Mouse (Mus musculus) midbrain, postnatal 0 days (tissue): ENCODE results near the gene Maml2. TPM values are rescaled to one million over a fixed set of nuclear protein-coding genes. Genes with fewer than 3 reads are reported as not detected.

Source experiments
- ATAC-seq: fragments of 200-750 bp; cut with Nextera tagmentation; 2 replicates; pipeline ENCODE4 v1.8.0; 2017; ENCODE audit warnings: moderate number of reproducible peaks, mild to moderate bottlenecking, moderate TSS enrichment, moderate library complexity; ENCODE audit not compliant: low FRiP score
- DNase-seq: peaks from one replicate; pipeline ENCODE4 v3.0.0-alpha.2; 2015; ENCODE audit warnings: low spot score
- H3K27ac ChIP-seq: fragments of 300-500 bp; sonication (generic); 2 replicates; pipeline ENCODE4 v1.5.1; 2014; ENCODE audit warnings: low read depth, mild to moderate bottlenecking, low read length, mixed read lengths
- H3K27me3 ChIP-seq: fragments of 300-500 bp; sonication (generic); 2 replicates; pipeline ENCODE4 v1.6.1; 2014; ENCODE audit warnings: low read length, control low read depth, mixed read lengths; ENCODE audit not compliant: insufficient read depth
- H3K36me3 ChIP-seq: fragments of 300-500 bp; sonication (generic); 2 replicates; pipeline ENCODE4 v1.6.1; 2014; ENCODE audit warnings: low read length, control low read depth, mixed read lengths; ENCODE audit not compliant: insufficient read depth
- H3K4me1 ChIP-seq: fragments of 300-500 bp; sonication (generic); 2 replicates; pipeline ENCODE4 v1.6.1; 2014; ENCODE audit warnings: mild to moderate bottlenecking, control low read depth, antibody characterized with exemption, low read length, mixed read lengths; ENCODE audit not compliant: insufficient read depth
- H3K4me2 ChIP-seq: fragments of 300-500 bp; sonication (generic); 2 replicates; pipeline ENCODE4 v1.6.1; 2014; ENCODE audit warnings: low read depth, mild to moderate bottlenecking, low read length, mixed read lengths; ENCODE audit not compliant: poor library complexity, severe bottlenecking
- H3K4me3 ChIP-seq: fragments of 300-500 bp; sonication (generic); 2 replicates; pipeline ENCODE4 v1.5.1; 2014; ENCODE audit warnings: low read depth, mild to moderate bottlenecking, low read length, moderate library complexity
- H3K9ac ChIP-seq: fragments of 300-500 bp; sonication (generic); replicated peaks from 2 replicates; pipeline ENCODE4 v1.6.1; 2014; ENCODE audit warnings: mild to moderate bottlenecking, low read length, moderate library complexity, mixed read lengths; ENCODE audit not compliant: poor library complexity, severe bottlenecking
- H3K9me3 ChIP-seq: fragments of 300-500 bp; sonication (generic); 2 replicates; pipeline ENCODE4 v1.6.1; 2016; ENCODE audit warnings: low read length, control low read depth
- CTCF ChIP-seq: IDR thresholded peaks from 2 replicates; pipeline ENCODE4 v1.5.1; 2016; ENCODE audit warnings: antibody characterized with exemption, mild to moderate bottlenecking
- WGBS: fragments of 180-500 bp; shearing (Covaris S2); extraction: QIAGEN DNeasy Blood & Tissue Kit; methylation state at CpG from one replicate; pipeline ENCODE4 v1.1.7; 2014; 5-methylcytosine and 5-hydroxymethylcytosine counted together
- microRNA-seq: library from miRNA; unstranded; fragments of <30 nt; microRNA quantifications from one replicate; pipeline ENCODE4, GENCODE M21; 2016; ENCODE audit warnings: borderline number of aligned reads
- polyA plus RNA-seq: library from polyadenylated mRNA; unstranded; fragments of >200 nt; fragmentation: Nextera tagmentation; extraction: Ambion mirVana; gene quantifications from 2 replicates; pipeline ENCODE4 v1.2.1, GENCODE M21; 2015
- total RNA-seq: library from RNA; depleted of rRNA; stranded (reverse); fragments of >200 nt; gene quantifications from 2 replicates; pipeline ENCODE4 v1.2.3, GENCODE M21; 2014; rRNA removed

Maml2 gene
- total and polyA plus RNA-seq, 2 experiments from 2014 or later: 9.1 to 9.2 TPM

DNA sequence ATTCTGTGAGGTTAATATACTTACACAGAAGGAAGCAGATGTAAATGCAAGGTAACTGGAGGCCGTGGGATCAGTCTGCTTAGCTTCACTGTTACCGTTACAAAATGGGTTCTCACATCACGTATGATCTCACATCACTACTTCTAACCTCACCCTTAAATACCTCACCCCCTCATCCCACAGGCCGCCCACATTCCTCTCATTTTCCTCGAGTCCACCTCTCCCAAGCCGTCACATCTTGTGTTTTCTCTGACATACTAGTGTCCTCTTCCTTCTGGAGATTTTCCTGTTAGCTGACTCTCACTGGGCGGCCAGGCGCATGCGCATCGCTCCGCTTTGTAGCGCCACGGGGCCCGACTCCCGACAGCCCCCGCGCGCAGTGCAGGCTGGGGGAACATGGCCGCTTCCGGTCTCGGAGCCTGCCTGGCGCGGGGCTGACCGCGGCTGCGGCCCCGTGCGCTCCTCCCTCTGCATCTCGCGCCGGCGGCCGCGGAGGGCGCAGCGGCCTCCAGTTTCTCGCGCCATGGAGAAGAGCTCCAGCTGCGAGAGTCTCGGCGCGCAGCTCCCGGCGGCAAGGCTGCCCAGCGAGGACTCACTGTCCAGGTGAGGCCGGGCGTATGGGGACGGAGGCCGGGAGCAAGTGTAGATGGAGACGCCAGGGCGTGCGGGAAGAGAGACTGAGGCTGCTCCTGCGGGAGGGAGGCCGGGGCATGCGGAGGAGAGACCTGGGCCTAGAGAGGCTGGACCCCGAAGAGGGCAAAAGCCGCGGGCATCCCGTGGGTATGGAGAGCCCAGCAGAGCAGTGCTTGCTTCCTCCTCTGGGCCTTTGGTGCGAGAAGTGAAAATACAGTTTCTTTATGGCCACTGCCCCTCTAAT, 451.3 kb downstream of the Maml2 start:
- ATAC-seq: peak; percentile 99

DNA sequence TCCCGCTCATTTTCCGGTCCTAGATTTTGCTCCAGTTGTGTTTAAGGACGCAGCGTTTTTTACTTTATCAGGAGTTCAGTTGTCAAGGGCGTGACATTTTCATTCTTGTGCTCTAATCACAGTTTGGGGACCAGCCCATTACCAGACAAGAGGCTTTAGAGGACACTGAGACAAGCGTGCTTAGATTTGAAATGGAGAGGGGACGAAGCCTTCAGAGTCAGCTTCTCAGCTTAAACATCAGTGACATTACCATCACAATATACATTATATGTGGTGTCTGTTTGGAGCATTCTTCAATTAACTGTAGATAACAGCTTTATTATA, 451.9 kb downstream of the Maml2 start:
- no peak for TF ChIP-seq CTCF
- ATAC-seq: no peak
- peak overlapping the region; percentile 70 for H3K4me2 ChIP-seq

More for the DNA sequence above, 451.3 kb downstream of the Maml2 start:
- Histone ChIP-seq H3K27me3 (no peaks in the 10 kb centered on the region), H3K9me3 (no peaks in the 10 kb centered on the region), H3K4me2 (peak overlapping the region; percentile 70), H3K36me3 (no peaks in the 10 kb centered on the region), H3K4me3 (peak overlapping the region; percentile 98), H3K27ac (peak overlapping the region; percentile 93), H3K9ac (peak overlapping the region; percentile 97), H3K4me1 (no peaks in the 10 kb centered on the region)
- 1% methylated on average over 60 of the region's 60 CpGs for WGBS
- peak; percentile 96 for DNase-seq
- TF ChIP-seq CTCF: no peak

DNA sequence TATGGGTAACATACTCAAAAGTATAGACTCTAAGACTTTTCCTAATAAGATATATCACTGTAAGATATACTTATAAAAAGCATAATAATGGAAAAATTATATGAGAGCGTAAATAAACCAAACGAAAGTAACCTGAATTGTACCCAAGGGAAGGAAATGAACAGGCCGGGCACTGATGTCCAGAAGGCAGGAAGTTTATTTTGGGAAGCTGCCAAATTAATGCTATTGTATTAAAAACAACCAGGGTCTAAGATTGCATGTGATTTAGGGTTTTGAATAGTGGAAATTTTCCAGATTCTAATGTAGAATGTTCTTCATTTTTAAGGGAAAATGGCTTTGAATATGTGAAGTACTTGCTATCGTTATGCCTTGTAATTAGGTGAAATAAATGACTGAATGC, 454.8 kb downstream of the Maml2 start:
- ATAC-seq: no peak
- 85% methylated on average over 4 of the region's 4 CpGs for WGBS
- Histone ChIP-seq H3K27ac (no peak overlapping the region), H3K4me2 (no peak overlapping the region), H3K36me3 (no peaks in the 10 kb centered on the region), H3K9me3 (no peaks in the 10 kb centered on the region), H3K4me1 (no peaks in the 10 kb centered on the region), H3K4me3 (no peak overlapping the region), H3K27me3 (no peaks in the 10 kb centered on the region), H3K9ac (no peak overlapping the region)
- no peak for DNase-seq
- TF ChIP-seq CTCF: no peak

More for the DNA sequence above, 451.9 kb downstream of the Maml2 start:
- H3K4me1 ChIP-seq: no peaks in the 10 kb centered on the region
- no peak for DNase-seq
- peak overlapping the region; percentile 93 for H3K27ac ChIP-seq
- 4% methylated on average over 7 of the region's 7 CpGs for WGBS
- no peaks in the 10 kb centered on the region for H3K36me3 ChIP-seq
- H3K4me3 ChIP-seq: peak overlapping the region; percentile 98
- no peaks in the 10 kb centered on the region for H3K9me3 ChIP-seq
- H3K9ac ChIP-seq: peak overlapping the region; percentile 97
- H3K27me3 ChIP-seq: no peaks in the 10 kb centered on the region

Small RNA genes lying within 50 kb of the gene (microRNA-seq; reads per million reads assigned to microRNA genes)
- gene Gm22643: not detected

Other genes with a start within 250 kb of the Maml2 start
- gene Jrkl, start 52.1 kb upstream of the Maml2 start, total RNA-seq: 4.3 and 4.7 TPM in 2 replicates
- gene Jrkl, start 52.1 kb upstream of the Maml2 start, polyA plus RNA-seq: 4.2 and 4.3 TPM in 2 replicates
- 20.2 and 25.1 TPM in 2 replicates for gene Ccdc82, start 51.0 kb upstream of the Maml2 start, total RNA-seq
- gene Ccdc82, start 51.0 kb upstream of the Maml2 start, polyA plus RNA-seq: 9.6 and 11.8 TPM in 2 replicates
- not detected in 2 replicates for gene Gm17571, start 148.8 kb downstream of the Maml2 start, total RNA-seq
- not detected in 2 replicates for gene Gm17571, start 148.8 kb downstream of the Maml2 start, polyA plus RNA-seq